Mouse (Mus musculus) erythroblast, embryonic 14.5 days (primary cell): ENCODE data around the gene Pdcd4.

Experiments used
- GATA1 ChIP-seq: IDR thresholded peaks from 2 replicates; pipeline ENCODE4 v1.6.1; 2012; ENCODE audit warnings: low read length, inconsistent platforms, mixed read lengths
- TAL1 ChIP-seq: IDR thresholded peaks from 3 replicates; pipeline ENCODE4 v1.6.1; 2012; ENCODE audit warnings: low read length, inconsistent platforms, mixed read lengths

GRCm38 (mm10) chr19:53973656-53974055 lies 81.6 kb downstream of the Pdcd4 start:
- no peak for TF ChIP-seq GATA1
- no peak for TF ChIP-seq TAL1
